Mouse (Mus musculus): ENCODE measurements around the gene Col20a1. TPM values are rescaled to one million over a fixed set of nuclear protein-coding genes. Genes with fewer than 3 reads are reported as not detected.

The Col20a1 gene
- total and polyA plus RNA-seq, 2 experiments from 2014 or later: 0.28 to 0.68 TPM

DNA sequence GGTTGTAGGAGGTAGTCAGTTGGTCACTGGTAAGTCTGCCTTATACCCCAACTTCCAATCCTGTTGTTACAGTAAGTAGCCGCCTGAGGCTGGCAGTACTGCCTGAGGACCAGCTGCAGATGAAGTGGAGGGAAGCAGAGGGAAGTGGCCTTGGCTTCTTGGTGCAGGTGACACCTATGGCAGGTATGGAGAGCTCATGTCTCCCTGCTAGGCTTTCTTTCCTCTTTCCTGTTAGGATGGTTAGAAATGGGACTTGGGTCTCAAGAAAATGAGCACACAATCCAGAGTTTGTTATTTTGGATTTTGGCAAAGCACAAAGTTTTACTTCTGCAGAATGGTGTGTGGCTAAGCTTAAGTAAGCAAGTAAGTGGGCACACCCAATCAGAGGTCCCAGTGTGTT lies 2.6 kb downstream of the Col20a1 start:
- H3K27me3 ChIP-seq (ENCODE audit: insufficient read depth, low read length): no peaks in the 10 kb centered on the region
- DNase-seq (ENCODE audit: low spot score): no peak
- H3K27ac ChIP-seq: no peak overlapping the region
- no peak for ATAC-seq
- no peaks in the 10 kb centered on the region for H3K9me3 ChIP-seq (ENCODE audit: low read length)
- H3K9ac ChIP-seq (replicated peaks; ENCODE audit: low read length): no peak overlapping the region
- H3K36me3 ChIP-seq (ENCODE audit: insufficient read depth, low read length): no peaks in the 10 kb centered on the region; the same call in 1 of the 2 replicates
- no peak for TF ChIP-seq CTCF (IDR thresholded peaks at IDR 0.05; ENCODE audit: low read depth)
- H3K4me1 ChIP-seq (ENCODE audit: insufficient read depth, low read length): no peaks in the 10 kb centered on the region
- WGBS: 87% methylated on average over 1 of the region's 1 CpGs
- no peak overlapping the region for H3K4me3 ChIP-seq (ENCODE audit: low read length)
- H3K4me2 ChIP-seq (ENCODE audit: low read depth, low read length): no peak overlapping the region

DNA sequence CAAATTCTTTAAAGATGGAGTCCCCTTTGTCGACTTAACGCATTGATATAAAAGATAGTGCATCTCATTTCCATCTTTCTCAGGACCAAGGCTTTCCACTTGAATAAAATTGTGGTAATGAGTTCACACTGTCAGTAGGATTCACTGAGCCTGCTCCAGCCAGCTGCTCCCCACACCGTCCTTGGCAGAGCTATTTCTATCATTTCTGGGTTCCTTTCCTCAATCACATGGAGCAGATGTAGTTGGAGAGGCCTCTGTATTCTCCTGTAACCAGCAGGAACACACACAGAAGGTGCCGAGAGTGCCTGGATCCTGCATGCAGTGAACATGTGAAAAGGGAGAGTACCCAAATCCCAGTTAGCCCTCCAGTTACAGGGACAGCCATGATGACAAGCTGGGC lies 4.0 kb downstream of the Col20a1 start:
- no peaks in the 10 kb centered on the region for H3K36me3 ChIP-seq (ENCODE audit: insufficient read depth, low read length)
- no peak overlapping the region for H3K4me2 ChIP-seq (ENCODE audit: low read depth, low read length)
- H3K4me3 ChIP-seq (ENCODE audit: low read length): no peak overlapping the region
- WGBS: 57% methylated on average over 4 of the region's 4 CpGs
- no peak overlapping the region for H3K27ac ChIP-seq
- H3K4me1 ChIP-seq (ENCODE audit: insufficient read depth, low read length): no peaks in the 10 kb centered on the region
- H3K27me3 ChIP-seq (ENCODE audit: insufficient read depth, low read length): no peaks in the 10 kb centered on the region
- TF ChIP-seq CTCF (IDR thresholded peaks at IDR 0.05; ENCODE audit: low read depth): no peak
- ATAC-seq: no peak
- H3K9me3 ChIP-seq (ENCODE audit: low read length): no peaks in the 10 kb centered on the region
- H3K9ac ChIP-seq (replicated peaks; ENCODE audit: low read length): no peak overlapping the region
- no peak for DNase-seq (ENCODE audit: low spot score)

DNA sequence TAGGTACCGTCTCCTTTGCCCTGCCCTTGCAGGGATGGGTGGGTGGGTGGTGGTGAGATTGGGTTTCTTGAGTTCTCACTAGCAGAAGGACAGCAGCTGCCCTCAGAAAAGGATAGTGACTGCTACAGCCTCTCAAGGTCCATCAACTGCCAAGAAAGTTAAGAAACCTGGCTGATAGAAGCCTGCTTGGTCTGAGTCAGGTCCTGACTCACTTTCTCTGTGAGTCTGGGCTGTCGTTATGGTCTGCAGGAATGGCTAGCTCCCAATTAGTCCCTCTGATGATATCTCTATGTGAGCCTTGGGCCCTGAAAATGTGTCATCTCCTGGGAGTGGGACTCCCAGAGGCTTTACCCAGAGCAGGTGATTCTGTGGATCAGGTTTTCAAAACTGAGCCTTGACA lies 8.0 kb downstream of the Col20a1 start:
- Histone ChIP-seq H3K36me3 (ENCODE audit: insufficient read depth, low read length) (no peaks in the 10 kb centered on the region), H3K9ac (replicated peaks; ENCODE audit: low read length) (no peak overlapping the region), H3K4me2 (ENCODE audit: low read depth, low read length) (no peak overlapping the region), H3K27me3 (ENCODE audit: insufficient read depth, low read length) (no peaks in the 10 kb centered on the region), H3K27ac (no peak overlapping the region), H3K9me3 (ENCODE audit: low read length) (no peaks in the 10 kb centered on the region), H3K4me1 (ENCODE audit: insufficient read depth, low read length) (no peaks in the 10 kb centered on the region), H3K4me3 (ENCODE audit: low read length) (no peak overlapping the region)
- DNase-seq (ENCODE audit: low spot score) (no peak), ATAC-seq (no peak)
- TF ChIP-seq CTCF (IDR thresholded peaks at IDR 0.05; ENCODE audit: low read depth): no peak
- 86% methylated on average over 2 of the region's 2 CpGs for WGBS

DNA sequence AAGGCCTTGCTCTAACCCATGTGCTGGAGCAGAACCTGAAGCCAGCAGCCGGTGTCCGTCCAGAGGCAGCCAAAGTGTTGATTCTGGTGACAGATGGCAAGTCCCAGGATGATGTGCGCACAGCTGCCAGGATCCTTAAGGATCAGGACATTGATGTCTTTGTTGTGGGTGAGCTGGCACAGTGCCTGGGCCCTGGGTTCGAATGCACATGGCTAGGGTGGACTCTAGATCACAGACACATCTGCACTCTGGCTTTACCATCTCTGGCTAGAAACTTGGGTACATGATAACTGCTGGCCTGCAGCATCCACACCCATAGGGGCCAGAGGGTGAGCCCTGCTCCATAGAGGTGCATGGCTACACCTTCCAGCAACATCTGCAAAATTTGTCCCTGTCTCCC lies 9.1 kb downstream of the Col20a1 start:
- Histone ChIP-seq H3K4me2 (ENCODE audit: low read depth, low read length) (no peak overlapping the region), H3K27ac (no peak overlapping the region), H3K36me3 (ENCODE audit: insufficient read depth, low read length) (no peaks in the 10 kb centered on the region), H3K4me3 (ENCODE audit: low read length) (no peak overlapping the region), H3K9me3 (ENCODE audit: low read length) (no peaks in the 10 kb centered on the region), H3K27me3 (ENCODE audit: insufficient read depth, low read length) (no peaks in the 10 kb centered on the region), H3K4me1 (ENCODE audit: insufficient read depth, low read length) (no peaks in the 10 kb centered on the region), H3K9ac (replicated peaks; ENCODE audit: low read length) (no peak overlapping the region)
- no peak for DNase-seq (ENCODE audit: low spot score)
- no peak for ATAC-seq
- WGBS: 66% methylated on average over 4 of the region's 4 CpGs
- no peak for TF ChIP-seq CTCF (IDR thresholded peaks at IDR 0.05; ENCODE audit: low read depth)

DNA sequence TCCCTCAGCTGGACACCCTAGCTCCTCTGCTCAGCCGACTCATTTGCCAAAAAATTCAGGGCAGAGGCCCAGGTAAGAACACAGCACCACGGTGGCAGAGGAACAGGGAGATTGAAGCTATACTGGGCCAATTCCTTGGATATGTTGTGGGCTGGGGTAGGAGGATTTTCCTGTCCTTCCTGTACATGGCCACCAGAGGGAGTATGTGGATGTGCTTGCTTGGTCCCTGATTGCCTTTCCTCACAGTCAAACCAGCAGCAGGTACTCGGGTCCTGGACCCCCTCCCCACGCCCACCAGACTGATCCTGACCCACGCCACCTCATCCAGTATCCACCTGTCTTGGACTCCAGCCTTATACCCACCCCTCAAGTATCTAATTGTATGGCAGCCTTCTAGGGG lies 10.1 kb downstream of the Col20a1 start:
- H3K9ac ChIP-seq (replicated peaks; ENCODE audit: low read length): no peak overlapping the region
- DNase-seq (ENCODE audit: low spot score): peak; percentile 76
- H3K27me3 ChIP-seq (ENCODE audit: insufficient read depth, low read length): no peaks in the 10 kb centered on the region
- peak; percentile 66 for ATAC-seq
- TF ChIP-seq CTCF (IDR thresholded peaks at IDR 0.05; ENCODE audit: low read depth): peak; percentile 97
- no peaks in the 10 kb centered on the region for H3K9me3 ChIP-seq (ENCODE audit: low read length)
- WGBS: 8% methylated on average over 5 of the region's 5 CpGs
- no peaks in the 10 kb centered on the region for H3K36me3 ChIP-seq (ENCODE audit: insufficient read depth, low read length)
- H3K4me1 ChIP-seq (ENCODE audit: insufficient read depth, low read length): no peaks in the 10 kb centered on the region
- H3K4me3 ChIP-seq (ENCODE audit: low read length): no peak overlapping the region
- no peak overlapping the region for H3K27ac ChIP-seq
- H3K4me2 ChIP-seq (ENCODE audit: low read depth, low read length): no peak overlapping the region

DNA sequence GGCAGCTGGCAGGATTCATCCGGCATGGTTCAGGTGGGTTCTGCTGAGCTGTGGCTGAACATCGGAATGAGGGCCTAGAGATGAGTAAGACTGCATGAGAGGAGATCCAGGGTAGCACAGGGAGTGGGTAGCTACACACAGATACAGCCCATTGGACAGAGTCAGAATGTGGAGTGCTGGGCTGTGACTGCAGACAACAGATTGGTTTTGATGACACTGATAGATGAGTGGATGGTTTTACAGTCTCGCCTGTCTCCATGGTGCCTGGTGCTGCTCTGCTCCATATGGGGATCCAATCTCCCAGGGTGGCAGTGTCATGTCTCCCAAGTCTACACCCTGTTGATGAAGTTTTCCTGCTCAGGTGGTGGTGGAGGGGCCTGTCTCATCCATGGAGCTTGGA lies 10.6 kb downstream of the Col20a1 start:
- Histone ChIP-seq H3K27ac (no peak overlapping the region), H3K27me3 (ENCODE audit: insufficient read depth, low read length) (no peaks in the 10 kb centered on the region), H3K4me1 (ENCODE audit: insufficient read depth, low read length) (no peaks in the 10 kb centered on the region), H3K4me2 (ENCODE audit: low read depth, low read length) (no peak overlapping the region), H3K9ac (replicated peaks; ENCODE audit: low read length) (no peak overlapping the region), H3K4me3 (ENCODE audit: low read length) (no peak overlapping the region), H3K36me3 (ENCODE audit: insufficient read depth, low read length) (no peaks in the 10 kb centered on the region), H3K9me3 (ENCODE audit: low read length) (no peaks in the 10 kb centered on the region)
- ATAC-seq: 0 out of 2 replicates have a peak, but pooled peaks have one; percentile 2
- TF ChIP-seq CTCF (IDR thresholded peaks at IDR 0.05; ENCODE audit: low read depth): no peak
- DNase-seq (ENCODE audit: low spot score): no peak
- 68% methylated on average over 3 of the region's 3 CpGs for WGBS

DNA sequence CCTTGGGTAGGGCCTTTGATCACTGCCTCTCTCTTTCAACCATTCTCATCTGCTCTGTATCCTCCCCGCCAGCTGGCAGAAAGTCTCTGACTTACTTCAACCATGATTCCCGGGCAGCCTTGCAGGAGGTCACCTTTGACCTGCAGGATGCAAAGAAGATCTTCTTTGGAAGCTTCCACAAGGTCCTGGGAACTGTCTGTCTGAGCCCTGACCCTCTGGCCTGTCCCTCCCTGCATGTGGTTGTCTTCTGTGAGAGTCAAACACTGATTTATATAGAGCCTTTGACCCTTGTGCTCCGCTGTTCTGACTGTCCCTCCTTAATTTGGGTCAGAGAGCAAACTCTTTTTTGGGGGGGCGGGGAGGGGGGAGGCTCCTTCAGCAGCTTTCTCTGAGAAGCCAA lies 20.7 kb downstream of the Col20a1 start:
- ATAC-seq (no peak), DNase-seq (ENCODE audit: low spot score) (no peak)
- H3K4me2 ChIP-seq (ENCODE audit: low read depth, low read length): no peak overlapping the region
- TF ChIP-seq CTCF (IDR thresholded peaks at IDR 0.05; ENCODE audit: low read depth): no peak
- H3K27ac ChIP-seq: no peak overlapping the region
- no peaks in the 10 kb centered on the region for H3K36me3 ChIP-seq (ENCODE audit: insufficient read depth, low read length)
- 34% methylated on average over 4 of the region's 4 CpGs for WGBS
- no peaks in the 10 kb centered on the region for H3K4me1 ChIP-seq (ENCODE audit: insufficient read depth, low read length)
- no peak overlapping the region for H3K4me3 ChIP-seq (ENCODE audit: low read length)
- no peaks in the 10 kb centered on the region for H3K27me3 ChIP-seq (ENCODE audit: insufficient read depth, low read length)
- no peaks in the 10 kb centered on the region for H3K9me3 ChIP-seq (ENCODE audit: low read length)
- H3K9ac ChIP-seq (replicated peaks; ENCODE audit: low read length): no peak overlapping the region
